Mouse (Mus musculus) intestine, embryonic 14.5 days (tissue): Measurements from ENCODE around the gene Cpt2. TPM values are rescaled to one million over a fixed set of nuclear protein-coding genes. Genes with fewer than 3 reads are reported as not detected.

Experiments
- ATAC-seq: fragments of 200-750 bp; cut with Nextera tagmentation; replicated peaks from 2 replicates; pipeline ENCODE4 v1.8.0; 2017; ENCODE audit warnings: low read depth, moderate number of reproducible peaks, moderate TSS enrichment, moderate library complexity; ENCODE audit not compliant: low FRiP score, low TSS enrichment
- DNase-seq: peaks from one replicate; pipeline ENCODE4 v3.0.0-alpha.2; 2018; ENCODE audit warnings: low spot score
- H3K27ac ChIP-seq: fragments of 300-500 bp; sonication (generic); 2 replicates; pipeline ENCODE4 v1.5.1; 2014; ENCODE audit warnings: low read depth, mild to moderate bottlenecking, control low read depth
- H3K27me3 ChIP-seq: fragments of 300-500 bp; sonication (generic); replicated peaks from 2 replicates; pipeline ENCODE4 v1.6.1; 2014; ENCODE audit warnings: low read length, control low read depth; ENCODE audit not compliant: control insufficient read depth, insufficient read depth
- H3K36me3 ChIP-seq: fragments of 300-500 bp; sonication (generic); 2 replicates; pipeline ENCODE4 v1.6.1; 2014; ENCODE audit warnings: low read length, control low read depth; ENCODE audit not compliant: control insufficient read depth, insufficient read depth
- H3K4me1 ChIP-seq: fragments of 300-500 bp; sonication (generic); replicated peaks from 2 replicates; pipeline ENCODE4 v1.6.1; 2014; ENCODE audit warnings: low read length, control low read depth, mixed read lengths; ENCODE audit not compliant: control insufficient read depth, insufficient read depth
- H3K4me2 ChIP-seq: fragments of 300-500 bp; sonication (generic); 2 replicates; pipeline ENCODE4 v1.6.1; 2014; ENCODE audit warnings: low read length
- H3K4me3 ChIP-seq: fragments of 300-500 bp; sonication (generic); 2 replicates; pipeline ENCODE4 v1.5.1; 2014; ENCODE audit warnings: low read depth, low read length, control low read depth, mixed read lengths
- H3K9ac ChIP-seq: fragments of 300-500 bp; sonication (generic); 2 replicates; pipeline ENCODE4 v1.6.1; 2014; ENCODE audit warnings: mild to moderate bottlenecking, low read length
- H3K9me3 ChIP-seq: fragments of 300-500 bp; sonication (generic); 2 replicates; pipeline ENCODE4 v1.6.1; 2016; ENCODE audit warnings: low read length, control low read depth; ENCODE audit not compliant: control insufficient read depth
- WGBS: fragments of 180-500 bp; shearing (Covaris S2); extraction: QIAGEN DNeasy Blood & Tissue Kit; methylation state at CpG from one replicate; pipeline ENCODE4 v1.1.7; 2014; 5-methylcytosine and 5-hydroxymethylcytosine counted together
- polyA plus RNA-seq: library from polyadenylated mRNA; unstranded; fragments of >200 nt; fragmentation: Nextera tagmentation; extraction: Ambion mirVana; gene quantifications from 2 replicates; pipeline ENCODE4 v1.2.1, GENCODE M21; 2014

Cpt2 gene
- polyA plus RNA-seq, 1 experiment from 2014 or later: 66.6 TPM

GRCm38 (mm10) chr4:107904252-107904651 is 19.2 kb downstream of the Cpt2 start:
- no peak overlapping the region for H3K9ac ChIP-seq
- H3K9me3 ChIP-seq: no peaks in the 10 kb centered on the region
- no peaks in the 10 kb centered on the region for H3K4me1 ChIP-seq
- peaks cover 55% of the 10 kb centered on the region for H3K36me3 ChIP-seq
- H3K27me3 ChIP-seq: no peaks in the 10 kb centered on the region
- no peak overlapping the region for H3K4me2 ChIP-seq
- 91% methylated on average over 10 of the region's 10 CpGs for WGBS
- no peak overlapping the region for H3K27ac ChIP-seq
- ATAC-seq: no peak
- H3K4me3 ChIP-seq: no peak overlapping the region
- no peak for DNase-seq

- no peak for DNase-seq
- 94% methylated on average over 3 of the region's 3 CpGs for WGBS
- Histone ChIP-seq H3K4me1 (no peaks in the 10 kb centered on the region), H3K9ac (no peak overlapping the region), H3K4me2 (no peak overlapping the region), H3K27me3 (no peaks in the 10 kb centered on the region), H3K36me3 (peaks cover 56% of the 10 kb centered on the region), H3K27ac (no peak overlapping the region), H3K4me3 (no peak overlapping the region), H3K9me3 (no peaks in the 10 kb centered on the region)
- no peak for ATAC-seq
These were observed 23.2 kb downstream of the Cpt2 start for GRCm38 (mm10) chr4:107900206-107900605.

- Histone ChIP-seq H3K27me3 (no peaks in the 10 kb centered on the region), H3K27ac (no peak overlapping the region), H3K4me1 (no peaks in the 10 kb centered on the region), H3K9ac (no peak overlapping the region), H3K9me3 (no peaks in the 10 kb centered on the region), H3K4me2 (no peak overlapping the region), H3K36me3 (peaks cover 58% of the 10 kb centered on the region), H3K4me3 (no peak overlapping the region)
- ATAC-seq (0 out of 2 replicates have a peak, but pooled peaks have one; percentile 42), DNase-seq (no peak)
- WGBS: 74% methylated on average over 5 of the region's 5 CpGs
These were observed 24.0 kb downstream of the Cpt2 start for GRCm38 (mm10) chr4:107899211-107899927.

GRCm38 (mm10) chr4:107892663-107893062 is 30.7 kb downstream of the Cpt2 start:
- no peaks in the 10 kb centered on the region for H3K9me3 ChIP-seq
- 82% methylated on average over 2 of the region's 2 CpGs for WGBS
- H3K27me3 ChIP-seq: no peaks in the 10 kb centered on the region
- H3K9ac ChIP-seq: no peak overlapping the region
- H3K27ac ChIP-seq: no peak overlapping the region
- ATAC-seq (no peak), DNase-seq (no peak)
- peaks cover 8% of the 10 kb centered on the region; the same call in 1 of the 2 replicates for H3K4me1 ChIP-seq
- no peak overlapping the region for H3K4me2 ChIP-seq
- H3K4me3 ChIP-seq: no peak overlapping the region
- H3K36me3 ChIP-seq: peaks cover 58% of the 10 kb centered on the region

GRCm38 (mm10) chr4:107889731-107890432 is 33.5 kb downstream of the Cpt2 start, which contains the start of gene 0610037L13Rik:
TSS of gene 0610037L13Rik (plus strand) at chr4:107889813.
- Histone ChIP-seq H3K4me1 (peaks cover 8% of the 10 kb centered on the region; the same call in 1 of the 2 replicates), H3K9ac (peak within 1 kb of the TSS; percentile 54), H3K27me3 (no peaks in the 10 kb centered on the region), H3K27ac (peak within 1 kb of the TSS; percentile 83), H3K36me3 (peaks cover 57% of the 10 kb centered on the region), H3K4me3 (peak within 1 kb of the TSS; percentile 61), H3K9me3 (no peaks in the 10 kb centered on the region), H3K4me2 (peak within 1 kb of the TSS; percentile 79)
- ATAC-seq (peak; percentile 93), DNase-seq (peak; percentile 97)
- WGBS: under 1% methylated on average over 48 of the region's 48 CpGs

GRCm38 (mm10) chr4:107889385-107889730 is 34.1 kb downstream of the Cpt2 start:
- no peak for DNase-seq
- Histone ChIP-seq H3K4me3 (peak overlapping the region; percentile 61), H3K9ac (peak overlapping the region; percentile 54), H3K9me3 (no peaks in the 10 kb centered on the region), H3K4me2 (peak overlapping the region; percentile 79), H3K4me1 (peaks cover 8% of the 10 kb centered on the region; the same call in 1 of the 2 replicates), H3K36me3 (peaks cover 57% of the 10 kb centered on the region), H3K27me3 (no peaks in the 10 kb centered on the region), H3K27ac (peak overlapping the region; percentile 83)
- peak; percentile 44 for ATAC-seq
- under 1% methylated on average over 12 of the region's 12 CpGs for WGBS

GRCm38 (mm10) chr4:107886371-107886770 is 37.0 kb downstream of the Cpt2 start:
- no peaks in the 10 kb centered on the region for H3K9me3 ChIP-seq
- ATAC-seq: no peak
- no peak for DNase-seq
- H3K36me3 ChIP-seq: peaks cover 63% of the 10 kb centered on the region
- H3K4me2 ChIP-seq: no peak overlapping the region
- H3K9ac ChIP-seq: no peak overlapping the region
- peaks cover 8% of the 10 kb centered on the region; the same call in 1 of the 2 replicates for H3K4me1 ChIP-seq
- no peak overlapping the region for H3K4me3 ChIP-seq
- H3K27ac ChIP-seq: no peak overlapping the region
- no peaks in the 10 kb centered on the region for H3K27me3 ChIP-seq
- 82% methylated on average over 7 of the region's 7 CpGs for WGBS

- ATAC-seq (no peak), DNase-seq (no peak)
- H3K27ac ChIP-seq: no peak overlapping the region
- WGBS: 84% methylated on average over 1 of the region's 1 CpGs
- peaks cover 57% of the 10 kb centered on the region for H3K36me3 ChIP-seq
- no peak overlapping the region for H3K9ac ChIP-seq
- no peaks in the 10 kb centered on the region for H3K27me3 ChIP-seq
- H3K4me3 ChIP-seq: no peak overlapping the region
- H3K4me2 ChIP-seq: no peak overlapping the region
- H3K9me3 ChIP-seq: no peaks in the 10 kb centered on the region
- peaks cover 7% of the 10 kb centered on the region; the same call in 1 of the 2 replicates for H3K4me1 ChIP-seq
These were observed 41.8 kb downstream of the Cpt2 start for GRCm38 (mm10) chr4:107881631-107882030.
